Mouse (Mus musculus) cerebellum, postnatal 25 days (tissue): ENCODE measurements around the gene Stn1.

Experiments used
- DNase-seq, 2 experiments: peaks; one replicate each; pipeline ENCODE4 v3.0.0; 2021; ENCODE audit warnings: mixed read lengths in 2 of 2

Stn1 gene

GRCm38 (mm10) chr19:47451476-47452113, 85.7 kb downstream of the Stn1 start:
- no peak for DNase-seq
